ENCODE assay signal across 1 mouse cellular context in the genomic region with DNA sequence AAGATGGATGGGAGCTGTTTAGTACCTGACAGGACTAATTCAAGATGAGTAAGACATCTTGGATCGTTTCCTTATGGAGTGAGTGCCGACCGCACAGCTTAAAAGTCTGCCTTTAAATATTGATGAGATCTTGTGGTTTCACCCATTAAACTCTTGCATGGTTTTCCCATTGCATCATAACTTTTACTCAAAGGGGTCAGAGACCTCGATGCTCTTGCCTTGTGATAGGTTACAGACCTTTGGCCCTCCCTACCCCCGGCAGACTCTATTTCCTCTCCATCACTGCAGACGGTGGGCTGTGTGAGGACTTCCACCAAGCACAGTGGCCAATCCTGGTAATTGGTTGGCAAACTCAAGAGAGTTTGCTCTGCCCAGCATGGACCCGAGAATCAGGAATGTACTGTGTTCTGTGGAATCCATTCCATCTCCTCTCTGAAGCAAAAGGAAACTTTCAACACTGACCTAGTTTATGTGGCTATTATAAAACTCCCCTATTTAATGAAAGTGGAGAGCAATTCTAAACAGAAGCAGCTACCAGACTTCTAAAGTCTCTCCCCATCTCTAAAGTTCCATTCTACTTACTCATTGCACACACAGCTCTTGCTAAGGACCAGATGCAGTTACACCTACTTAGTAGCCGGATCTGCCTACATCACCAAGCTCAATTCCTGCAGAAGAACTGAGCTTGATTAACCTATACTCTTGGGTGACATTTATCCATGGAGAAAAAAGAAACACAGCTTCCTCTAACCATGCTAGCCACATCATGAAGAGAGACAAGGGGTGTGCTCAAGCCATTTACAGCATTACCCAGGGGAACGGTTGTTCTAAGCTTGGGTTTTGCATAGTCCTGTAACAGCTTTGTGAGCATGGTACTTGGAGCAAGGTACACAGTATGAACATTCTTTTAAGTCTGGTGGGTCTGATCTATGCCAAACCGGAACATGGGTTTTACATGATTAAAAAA.
TF ChIP-seq lines count a peak whose summit lies in the region.

No protein-coding gene starts in this region.

TF ChIP-seq in CH12.LX, 34 proteins besides CTCF, POLR2A, EP300 and RAD21 (continued from another document):
- TF ChIP-seq BHLHE40 (IDR thresholded peaks at IDR 0.05; ENCODE audit: low read depth, low read length) (0 out of 2 replicates have a peak, but pooled peaks have one; percentile 14), NELFE (IDR thresholded peaks at IDR 0.05; ENCODE audit: low read depth, low read length) (no peak), HCFC1 (IDR thresholded peaks at IDR 0.05; ENCODE audit: low read depth, low read length) (no peak), ETS1 (conservative IDR thresholded peaks at IDR 0.05; ENCODE audit: low read depth, low read length) (0 out of 2 replicates have a peak, but pooled peaks have one; percentile 27), IRF4 (IDR thresholded peaks at IDR 0.05; ENCODE audit: low read depth, low read length) (peak; percentile 30; the same call in 1 of the 2 replicates)
